Mouse (Mus musculus) thymus, adult 2 months (tissue): ENCODE results near the gene Atad1.

Experiments used
- CTCF ChIP-seq: fragments of 200-500 bp; IDR thresholded peaks from 2 replicates; pipeline ENCODE4 v1.5.1; 2012; ENCODE audit warnings: mild to moderate bottlenecking, control low read depth, low read length, moderate library complexity, borderline replicate concordance; ENCODE audit not compliant: control insufficient read depth, poor library complexity, insufficient read depth; ENCODE audit errors: extremely low read depth
- POLR2A ChIP-seq: fragments of 200-500 bp; IDR thresholded peaks from 2 replicates; pipeline ENCODE4 v1.6.1; 2012; ENCODE audit warnings: mild to moderate bottlenecking, low read length, control low read depth, moderate library complexity; ENCODE audit not compliant: control insufficient read depth, poor library complexity, insufficient read depth; ENCODE audit errors: extremely low read depth

GRCm38 (mm10) chr19:32778411-32778810 lies 38.8 kb upstream of the Atad1 start:
- TF ChIP-seq POLR2A (no peak), CTCF (no peak)
